Mouse (Mus musculus): ENCODE measurements at regions not wholly inside any gene's neighbourhood (a gene's known extent, or its start where the extent isn't known, plus 50 kb on each side); places are given as distances from the start of the nearest gene placed in this dataset.

DNA sequence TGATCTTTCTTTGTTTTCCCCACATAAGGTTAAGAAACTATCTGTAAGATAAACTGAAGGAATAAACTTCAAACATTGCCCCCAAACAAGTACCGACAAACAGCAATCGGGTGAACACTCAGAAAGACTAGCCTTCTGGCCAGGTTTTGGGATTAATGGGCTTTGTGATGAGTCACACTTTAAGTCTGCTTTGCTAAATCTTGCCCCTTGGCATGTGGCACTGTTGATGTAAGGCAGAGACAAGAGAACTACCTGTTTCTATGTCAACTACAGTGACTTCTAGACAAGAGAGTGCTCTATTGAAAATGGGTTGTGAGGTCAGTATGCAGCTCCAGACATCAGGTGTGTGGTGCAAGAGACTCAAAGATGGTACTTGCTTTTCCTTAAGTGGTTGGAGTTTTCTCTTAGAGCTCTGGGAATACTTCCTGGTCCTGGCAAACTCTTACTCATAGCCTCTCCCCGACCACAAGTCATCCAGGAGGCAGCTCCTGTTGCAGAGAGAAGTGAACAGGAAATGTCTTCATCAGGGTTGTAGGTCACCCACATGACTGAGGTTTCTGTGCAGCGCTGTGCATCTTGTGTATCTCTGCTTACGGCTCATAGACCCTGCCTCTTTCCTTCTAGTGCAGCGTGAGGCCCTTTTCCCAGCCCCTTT, 198.9 kb downstream of the 1700064H15Rik start:
- TF ChIP-seq CTCF (IDR thresholded peaks at IDR 0.05; ENCODE audit: borderline replicate concordance, insufficient read depth, low read length) = no peak
- TF ChIP-seq POLR2A (IDR thresholded peaks at IDR 0.05; ENCODE audit: low read depth, low read length) = no peak

All from embryonic fibroblast, embryonic 13.5 days (primary cell).